Mouse (Mus musculus) neural tube, postnatal 0 days (tissue): Measurements from ENCODE around the gene Wbp11. TPM values are rescaled to one million over a fixed set of nuclear protein-coding genes. Genes with fewer than 3 reads are reported as not detected.

ENCODE experiments used
- microRNA-seq: library from miRNA; unstranded; fragments of <30 nt; microRNA quantifications from one replicate; pipeline ENCODE4, GENCODE M21; 2016
- polyA plus RNA-seq: library from polyadenylated mRNA; unstranded; fragments of >200 nt; fragmentation: Nextera tagmentation; extraction: Ambion mirVana; gene quantifications from 2 replicates; pipeline ENCODE4 v1.2.1, GENCODE M21; 2015

Wbp11 gene
- 66.2 and 67.4 TPM in 2 replicates for polyA plus RNA-seq

DNA sequence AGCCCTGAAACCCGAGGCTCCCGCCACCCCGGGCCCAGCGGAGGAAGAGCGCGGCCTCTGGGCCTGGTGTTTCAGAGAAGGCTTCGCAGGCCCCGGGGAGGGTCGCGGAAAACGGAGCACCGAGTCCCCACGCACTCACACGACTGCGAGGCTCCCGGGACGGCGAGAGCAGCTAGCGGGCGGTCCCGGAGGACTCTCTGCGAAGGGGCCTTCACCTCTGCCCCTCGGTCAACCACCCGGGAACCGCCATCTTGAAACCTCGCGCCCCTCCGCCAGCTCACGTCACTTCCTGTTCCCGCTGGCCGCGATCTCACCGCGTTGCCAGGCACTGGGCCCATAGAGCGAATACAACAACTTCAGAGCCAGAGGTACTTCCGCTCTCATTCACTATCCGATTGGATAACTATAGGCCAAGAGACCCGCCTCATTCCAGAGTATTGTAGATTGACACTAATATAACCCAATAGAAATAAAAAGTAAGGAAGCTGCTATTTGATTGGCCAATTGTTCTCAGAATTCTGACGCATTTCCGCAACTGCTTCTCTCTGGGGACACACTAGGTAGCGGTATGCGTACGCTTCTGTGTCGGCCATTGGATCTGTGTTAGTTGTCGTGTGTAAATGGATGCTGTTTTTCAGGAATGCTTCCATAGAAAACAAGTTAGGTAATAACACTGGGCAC lies at the start of gene Wbp11:
TSS of gene Wbp11 (minus strand) at position 353 of the 681 bp plus-strand sequence.

DNA sequence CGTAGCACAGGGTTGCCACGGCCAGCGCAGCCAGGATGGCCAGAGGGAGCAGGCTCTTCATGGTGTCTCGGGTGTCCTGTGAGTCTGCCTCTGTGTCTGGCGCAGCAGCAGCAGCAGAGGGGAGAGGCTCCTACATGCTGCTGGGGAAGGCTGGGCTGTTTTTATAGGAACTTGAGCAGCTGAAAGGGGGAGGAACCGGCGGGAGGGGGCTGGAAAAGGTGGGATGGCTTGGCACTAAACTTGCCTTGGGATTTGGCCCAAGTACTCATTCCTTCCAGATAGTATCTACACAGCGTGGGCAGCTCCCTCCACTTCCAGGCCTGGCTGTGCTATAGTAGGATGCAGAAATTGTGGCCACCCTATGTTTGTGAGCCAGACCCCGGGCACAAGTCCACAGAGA lies 47.6 kb upstream of the Wbp11 start, which contains the start of gene Mgp:
TSS of gene Mgp (minus strand) at position 154 of the 400 bp plus-strand sequence.

GRCm38 (mm10) chr6:136857186-136857872 lies 29.3 kb upstream of the Wbp11 start, which contains the start of gene Art4:
Gene Art4, minus strand, starts transcription at chr6:136857733.

GRCm38 (mm10) chr6:136835352-136835751 lies 7.3 kb upstream of the Wbp11 start, which contains the start of gene Smco3:
Gene Smco3, minus strand, starts transcription at chr6:136835452.

DNA sequence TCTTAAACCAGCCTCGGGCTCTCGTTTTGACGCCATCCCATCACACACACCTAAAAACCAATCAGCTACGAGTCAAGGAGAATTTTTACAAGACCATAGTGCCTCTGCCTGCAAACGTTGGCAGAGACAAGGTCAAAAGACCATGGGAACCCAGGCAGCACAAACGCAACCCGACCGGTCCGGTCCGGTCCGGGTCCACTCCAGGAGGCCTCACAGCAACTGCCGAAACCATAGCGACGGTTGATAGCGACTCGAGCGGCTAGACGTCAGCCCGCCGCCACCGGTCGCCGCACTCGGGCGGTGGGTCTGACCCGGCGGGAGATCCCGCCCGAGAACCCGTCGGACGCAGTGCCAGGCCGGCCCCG lies 535 bp downstream of the Wbp11 start, which contains the start of gene BC049715:
TSS of gene BC049715 (plus strand) at position 111 of the 365 bp plus-strand sequence.

GRCm38 (mm10) chr6:136808014-136808417 lies 20.0 kb downstream of the Wbp11 start, which contains the start of gene H2afj:
Gene H2afj, plus strand, starts transcription at chr6:136808244.

DNA sequence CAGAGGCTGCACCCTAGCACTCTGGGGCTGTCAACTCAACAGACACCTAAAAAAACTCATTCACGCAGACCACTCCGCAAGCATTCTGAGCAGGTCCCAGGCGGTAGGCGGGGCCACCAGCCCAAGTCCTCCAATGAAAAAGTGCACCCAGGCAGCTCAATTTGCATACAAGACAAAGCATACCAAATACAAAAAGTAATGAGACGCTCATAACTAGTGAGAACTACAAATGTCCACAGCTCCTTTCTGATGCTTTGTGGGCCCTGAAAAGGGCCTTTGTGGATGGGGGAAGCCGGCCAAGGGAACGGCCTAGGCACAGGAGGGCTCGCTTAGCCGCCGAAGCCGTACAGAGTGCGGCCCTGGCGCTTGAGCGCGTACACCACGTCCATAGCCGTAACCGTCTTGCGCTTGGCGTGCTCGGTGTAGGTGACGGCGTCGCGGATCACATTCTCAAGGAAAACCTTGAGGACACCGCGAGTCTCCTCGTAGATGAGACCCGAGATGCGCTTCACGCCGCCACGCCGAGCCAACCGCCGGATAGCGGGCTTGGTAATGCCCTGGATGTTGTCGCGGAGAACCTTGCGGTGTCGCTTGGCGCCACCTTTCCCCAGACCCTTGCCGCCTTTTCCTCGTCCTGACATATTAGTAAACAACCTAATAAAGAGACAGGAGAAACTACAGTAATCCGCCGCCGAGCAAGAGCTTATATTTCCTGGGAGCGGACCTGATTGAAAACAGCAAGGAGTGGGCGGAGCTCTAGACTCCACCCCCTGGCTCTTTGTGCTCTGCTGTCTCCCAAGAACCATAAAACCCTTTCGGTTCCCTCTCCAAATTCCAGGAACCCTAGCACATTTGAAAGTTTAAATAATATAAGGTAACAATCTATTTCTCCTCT lies 24.0 kb downstream of the Wbp11 start, which contains the start of gene Hist4h4:
TSS of gene Hist4h4 (minus strand) at position 677 of the 895 bp plus-strand sequence.

GRCm38 (mm10) chr6:136781377-136781986 lies 46.6 kb downstream of the Wbp11 start, which contains the start of gene Gucy2c:
Gene Gucy2c, minus strand, starts transcription at chr6:136781765.

Small RNA genes within 50 kb of the gene (microRNA-seq; reads per million reads assigned to microRNA genes)
- not detected for gene Gm44364

Other genes starting within 250 kb of the Wbp11 start
- gene Plbd1, start 166.3 kb downstream of the Wbp11 start, polyA plus RNA-seq = 0.43 and 0.53 TPM in 2 replicates
- 0.32 and 0.34 TPM in 2 replicates for gene Gucy2c, start 46.5 kb downstream of the Wbp11 start, polyA plus RNA-seq
- 0.36 and 0.41 TPM in 2 replicates for gene Hist4h4, start 23.8 kb downstream of the Wbp11 start, polyA plus RNA-seq
- 111 and 122 TPM in 2 replicates for gene H2afj, start 20.0 kb downstream of the Wbp11 start, polyA plus RNA-seq
- 1.8 and 2.0 TPM in 2 replicates for gene BC049715, start 607 bp downstream of the Wbp11 start, polyA plus RNA-seq
- gene Smco3, start 7.2 kb upstream of the Wbp11 start, polyA plus RNA-seq = 5.6 and 5.7 TPM in 2 replicates
- gene Art4, start 29.5 kb upstream of the Wbp11 start, polyA plus RNA-seq = 0.19 and 0.20 TPM in 2 replicates
- gene Mgp, start 47.6 kb upstream of the Wbp11 start, polyA plus RNA-seq = 92.1 and 133 TPM in 2 replicates
- gene Erp27, start 93.9 kb upstream of the Wbp11 start, polyA plus RNA-seq = 0.19 and 0.23 TPM in 2 replicates
- gene Pde6h, start 95.6 kb upstream of the Wbp11 start, polyA plus RNA-seq = 0.32 and 0.52 TPM in 2 replicates
- gene Arhgdib, start 113.7 kb upstream of the Wbp11 start, polyA plus RNA-seq = 19.3 and 20.8 TPM in 2 replicates